Mouse (Mus musculus) macrophage (primary cell): ENCODE results near the gene Gm28230. TPM values are rescaled to one million over a fixed set of nuclear protein-coding genes. Genes with fewer than 3 reads are reported as not detected.

Source experiments
- H3K27ac ChIP-seq: fragments of 350-480 bp; formaldehyde crosslinking; 2 replicates; pipeline ENCODE4 v1.9.0; 2021
- H3K36me3 ChIP-seq: fragments of 350-480 bp; formaldehyde crosslinking; 2 replicates; pipeline ENCODE4 v1.9.0; 2021; ENCODE audit errors: inconsistent target
- H3K4me3 ChIP-seq: fragments of 350-480 bp; formaldehyde crosslinking; 2 replicates; pipeline ENCODE4 v1.9.0; 2021; ENCODE audit errors: inconsistent target
- H3K79me2 ChIP-seq: fragments of 350-480 bp; formaldehyde crosslinking; 2 replicates; pipeline ENCODE4 v1.9.0; 2021; ENCODE audit errors: inconsistent target
- WGBS: methylation state at CpG from one replicate; pipeline ENCODE4 v1.1.7; 2026; ENCODE audit warnings: inconsistent platforms; ENCODE audit not compliant: missing documents; 5-methylcytosine and 5-hydroxymethylcytosine counted together
- polyA plus RNA-seq: library from polyadenylated mRNA; stranded (reverse); fragments of 250-400 nt; gene quantifications from 3 replicates; pipeline ENCODE4 v1.2.4, GENCODE M21; 2018; ENCODE audit warnings: inconsistent platforms

Gm28230 gene
- polyA plus RNA-seq, 1 experiment from 2014 or later: not detected

DNA sequence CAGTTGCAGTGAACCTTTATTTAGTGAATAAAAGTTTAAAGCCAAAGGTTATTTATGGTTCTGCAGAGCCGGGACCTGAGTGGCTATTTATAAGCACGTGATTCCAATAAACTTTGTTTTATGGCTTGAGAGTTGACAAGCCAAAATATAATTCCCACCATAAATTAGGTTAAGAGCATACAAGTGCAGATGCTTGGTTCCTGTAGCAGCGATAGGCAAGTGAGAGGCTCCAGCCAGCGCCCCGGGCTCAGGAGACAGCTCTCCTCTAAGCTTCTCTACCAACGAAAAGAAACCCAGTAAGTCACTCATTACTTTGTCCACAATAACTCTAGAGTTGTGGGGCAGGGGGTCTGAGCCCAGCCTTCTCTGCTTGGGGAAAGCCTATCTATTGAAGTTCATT, 4.6 kb upstream of the Gm28230 start:
- 17% methylated on average over 6 of the region's 6 CpGs for WGBS
- Histone ChIP-seq H3K79me2 (no peaks in the 10 kb centered on the region), H3K27ac (no peak overlapping the region), H3K4me3 (no peak overlapping the region), H3K36me3 (no peaks in the 10 kb centered on the region)

DNA sequence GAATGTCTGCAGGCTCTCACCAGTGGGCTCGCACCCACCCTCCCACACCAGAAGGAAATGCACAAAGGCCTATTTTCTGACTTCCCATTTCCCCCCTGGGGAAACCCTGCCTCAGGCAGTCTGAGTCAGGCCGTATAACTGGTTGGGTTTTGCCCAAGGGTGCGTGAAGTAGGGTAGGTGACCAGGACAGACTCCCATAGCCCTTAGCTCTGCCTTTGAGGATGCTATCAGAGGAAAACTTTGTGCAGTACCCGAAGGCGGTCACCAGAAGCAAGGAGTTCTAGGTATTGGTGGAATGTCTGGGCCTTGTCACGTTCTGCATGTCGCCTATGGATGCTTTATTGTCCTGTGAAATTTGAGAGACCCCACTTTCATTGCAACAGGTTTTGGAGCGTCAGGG, 3.6 kb upstream of the Gm28230 start:
- no peaks in the 10 kb centered on the region for H3K79me2 ChIP-seq
- no peak overlapping the region for H3K27ac ChIP-seq
- H3K4me3 ChIP-seq: no peak overlapping the region
- H3K36me3 ChIP-seq: no peaks in the 10 kb centered on the region
- 35% methylated on average over 8 of the region's 8 CpGs for WGBS

DNA sequence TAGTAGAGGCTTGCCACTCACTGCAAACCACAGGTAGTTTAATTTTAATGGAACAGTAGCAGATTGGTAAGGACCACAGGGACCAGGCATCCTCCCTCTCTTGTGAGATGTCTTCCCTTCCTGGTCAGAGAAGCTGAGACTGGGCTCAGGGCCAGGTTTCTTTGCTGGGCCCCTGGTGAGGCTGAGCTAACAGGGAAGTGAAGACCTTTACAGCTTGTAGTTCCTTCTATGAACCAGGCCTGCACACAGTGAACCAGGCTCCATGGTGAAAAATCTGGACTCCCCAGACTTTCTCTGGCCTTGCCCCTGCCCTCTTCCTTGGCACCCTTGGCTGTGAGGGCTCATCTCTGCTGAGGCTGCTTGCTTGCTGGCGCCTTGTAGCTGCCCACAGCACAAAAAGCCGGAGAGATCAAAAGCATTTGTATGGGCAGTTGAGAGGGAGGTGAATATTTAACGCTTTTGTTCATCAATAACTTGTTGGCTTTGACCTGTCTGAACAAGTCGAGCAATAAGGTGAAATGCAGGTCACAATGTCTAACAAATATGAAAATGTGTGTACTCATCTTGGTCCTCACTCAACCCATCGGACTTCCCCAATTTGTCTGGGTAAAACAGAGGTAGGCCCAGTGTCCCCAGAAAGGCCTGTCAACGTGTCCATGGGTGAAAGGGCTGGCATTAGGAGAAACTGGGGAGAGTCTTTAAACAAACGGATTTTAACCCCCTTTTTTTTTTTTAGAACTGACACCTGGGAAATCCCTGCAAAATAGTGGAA, 2.1 kb upstream of the Gm28230 start:
- WGBS: 65% methylated on average over 7 of the region's 7 CpGs

GRCm38 (mm10) chr2:74725171-74725570, 1.4 kb upstream of the Gm28230 start:
- WGBS: 82% methylated on average over 17 of the region's 17 CpGs
- no peak overlapping the region for H3K27ac ChIP-seq

More for the DNA sequence above, 2.1 kb upstream of the Gm28230 start:
- Histone ChIP-seq H3K79me2 (no peaks in the 10 kb centered on the region), H3K36me3 (no peaks in the 10 kb centered on the region), H3K27ac (no peak overlapping the region), H3K4me3 (no peak overlapping the region)

DNA sequence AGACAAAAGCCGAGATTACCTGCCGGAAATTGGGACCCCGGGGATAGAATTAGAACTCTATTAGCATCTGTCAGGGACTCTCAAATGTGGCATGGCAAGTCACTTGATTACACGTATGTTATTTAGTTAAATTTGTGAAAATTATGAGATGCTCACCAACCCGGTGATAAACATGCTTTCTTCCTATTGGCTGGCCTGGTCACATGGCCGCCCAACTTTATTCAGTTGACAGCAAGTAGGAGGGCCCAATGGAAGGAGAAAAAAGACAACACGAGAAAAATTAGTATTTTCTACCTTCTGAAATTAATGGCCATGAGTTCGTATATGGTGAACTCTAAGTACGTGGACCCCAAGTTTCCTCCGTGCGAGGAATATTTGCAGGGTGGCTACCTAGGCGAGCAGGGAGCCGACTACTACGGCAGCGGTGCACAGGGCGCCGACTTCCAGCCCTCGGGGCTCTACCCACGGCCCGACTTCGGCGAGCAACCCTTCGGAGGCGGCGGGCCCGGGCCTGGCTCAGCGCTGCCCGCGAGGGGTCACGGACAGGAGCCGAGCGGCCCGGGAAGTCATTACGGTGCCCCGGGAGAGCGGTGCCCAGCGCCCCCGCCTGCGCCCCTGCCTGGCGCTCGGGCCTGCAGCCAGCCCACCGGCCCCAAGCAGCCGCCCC, 578 bp downstream of the Gm28230 start:
- Histone ChIP-seq H3K4me3 (no peak overlapping the region), H3K27ac (no peak overlapping the region), H3K79me2 (no peaks in the 10 kb centered on the region), H3K36me3 (no peaks in the 10 kb centered on the region)
- 11% methylated on average over 43 of the region's 43 CpGs for WGBS

More at GRCm38 (mm10) chr2:74725171-74725570, 1.4 kb upstream of the Gm28230 start:
- Histone ChIP-seq H3K79me2 (no peaks in the 10 kb centered on the region), H3K4me3 (no peak overlapping the region), H3K36me3 (no peaks in the 10 kb centered on the region)

GRCm38 (mm10) chr2:74727640-74728302, 1.2 kb downstream of the Gm28230 start:
- Histone ChIP-seq H3K4me3 (no peak overlapping the region), H3K79me2 (no peaks in the 10 kb centered on the region), H3K27ac (no peak overlapping the region), H3K36me3 (no peaks in the 10 kb centered on the region)
- WGBS: 22% methylated on average over 25 of the region's 25 CpGs

- H3K27ac ChIP-seq: no peak overlapping the region
- H3K36me3 ChIP-seq: no peaks in the 10 kb centered on the region
- no peak overlapping the region for H3K4me3 ChIP-seq
- no peaks in the 10 kb centered on the region for H3K79me2 ChIP-seq
- 71% methylated on average over 12 of the region's 13 CpGs for WGBS
Measured at GRCm38 (mm10) chr2:74728303-74728680, 1.8 kb downstream of the Gm28230 start.

GRCm38 (mm10) chr2:74730331-74730730, 3.8 kb downstream of the Gm28230 start:
- no peaks in the 10 kb centered on the region for H3K36me3 ChIP-seq
- H3K27ac ChIP-seq: no peak overlapping the region
- 78% methylated on average over 8 of the region's 8 CpGs for WGBS

GRCm38 (mm10) chr2:74731055-74731454, 4.5 kb downstream of the Gm28230 start:
- no peak overlapping the region for H3K4me3 ChIP-seq
- H3K36me3 ChIP-seq: no peaks in the 10 kb centered on the region
- no peaks in the 10 kb centered on the region for H3K79me2 ChIP-seq
- H3K27ac ChIP-seq: no peak overlapping the region

More at GRCm38 (mm10) chr2:74730331-74730730, 3.8 kb downstream of the Gm28230 start:
- H3K79me2 ChIP-seq: no peaks in the 10 kb centered on the region
- no peak overlapping the region for H3K4me3 ChIP-seq

DNA sequence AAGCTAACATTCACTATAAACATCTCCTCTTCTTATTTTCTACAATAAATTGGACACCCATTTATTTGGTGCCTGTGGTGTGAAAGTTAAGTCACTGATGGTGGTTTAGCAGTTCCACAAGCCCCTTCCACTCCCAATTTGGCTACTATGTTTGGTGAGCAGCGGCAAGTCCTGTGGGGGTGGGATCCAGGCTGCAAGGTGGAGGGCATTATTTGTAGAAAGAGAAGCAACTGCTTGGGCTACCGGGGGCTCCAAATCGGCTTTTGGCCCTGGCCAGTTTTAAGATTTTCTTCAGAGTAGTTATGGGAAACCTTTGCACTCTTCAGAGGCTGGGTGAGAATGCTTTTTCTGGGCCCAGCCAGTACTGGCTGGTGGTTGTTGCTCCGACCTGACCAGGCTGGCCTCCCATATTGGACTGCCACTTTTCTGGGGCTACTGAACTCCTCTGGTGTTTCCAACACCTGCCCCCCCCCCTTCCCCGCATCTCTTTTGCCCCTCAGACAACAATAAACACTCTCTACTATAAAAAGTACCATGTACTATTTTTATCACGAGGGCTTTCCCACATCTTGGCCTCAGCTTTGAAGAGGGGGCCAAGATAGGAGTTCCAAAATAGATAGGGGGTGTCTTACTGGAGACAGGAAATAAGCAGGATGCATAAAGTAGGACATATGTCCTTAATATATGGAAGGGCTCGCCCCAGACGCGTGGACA, 5.4 kb downstream of the Gm28230 start:
- H3K4me3 ChIP-seq: no peak overlapping the region
- no peak overlapping the region for H3K27ac ChIP-seq

GRCm38 (mm10) chr2:74732513-74733316, 6.2 kb downstream of the Gm28230 start:
- Histone ChIP-seq H3K79me2 (no peaks in the 10 kb centered on the region), H3K27ac (no peak overlapping the region), H3K4me3 (no peak overlapping the region), H3K36me3 (no peaks in the 10 kb centered on the region)
- WGBS: 4% methylated on average over 52 of the region's 52 CpGs

More for the DNA sequence above, 5.4 kb downstream of the Gm28230 start:
- WGBS: 44% methylated on average over 9 of the region's 9 CpGs
- H3K36me3 ChIP-seq: no peaks in the 10 kb centered on the region
- H3K79me2 ChIP-seq: no peaks in the 10 kb centered on the region

DNA sequence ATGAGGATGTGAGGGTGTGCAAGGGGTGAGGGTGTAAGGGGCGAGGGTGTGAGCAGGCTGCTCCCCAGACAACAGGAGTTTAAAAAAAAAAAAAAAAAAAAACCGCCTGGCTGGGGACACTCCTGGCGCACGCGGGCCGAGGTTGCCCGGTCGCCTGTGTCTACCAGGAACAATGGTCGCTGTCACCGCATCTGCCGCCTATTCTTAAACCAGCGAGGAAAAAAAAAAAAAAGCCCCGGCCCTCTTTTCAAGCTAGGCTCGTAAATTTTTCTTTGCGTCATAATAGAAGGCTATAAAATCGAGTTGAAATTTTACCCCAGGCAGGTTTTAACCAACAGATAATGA, 6.8 kb downstream of the Gm28230 start:
- Histone ChIP-seq H3K79me2 (no peaks in the 10 kb centered on the region), H3K27ac (no peak overlapping the region), H3K36me3 (no peaks in the 10 kb centered on the region), H3K4me3 (no peak overlapping the region)
- 5% methylated on average over 16 of the region's 16 CpGs for WGBS

GRCm38 (mm10) chr2:74733765-74734164, 7.2 kb downstream of the Gm28230 start:
- Histone ChIP-seq H3K4me3 (no peak overlapping the region), H3K27ac (no peak overlapping the region), H3K36me3 (no peaks in the 10 kb centered on the region), H3K79me2 (no peaks in the 10 kb centered on the region)
- 7% methylated on average over 6 of the region's 6 CpGs for WGBS

- H3K79me2 ChIP-seq: no peaks in the 10 kb centered on the region
- no peak overlapping the region for H3K4me3 ChIP-seq
- WGBS: 9% methylated on average over 13 of the region's 13 CpGs
- H3K27ac ChIP-seq: no peak overlapping the region
- H3K36me3 ChIP-seq: no peaks in the 10 kb centered on the region
Measured at GRCm38 (mm10) chr2:74734451-74734850, 7.9 kb downstream of the Gm28230 start.
